Mouse (Mus musculus) liver (tissue): Measurements from ENCODE around the gene Rwdd3.

ENCODE experiments used
- DNase-seq: peaks from one replicate; pipeline ENCODE4 v3.0.0-alpha.2; 2020; ENCODE audit warnings: mixed read lengths

Rwdd3 gene

GRCm38 (mm10) chr3:121159566-121159965 lies 11.9 kb downstream of the Rwdd3 start:
- no peak for DNase-seq

GRCm38 (mm10) chr3:121158901-121159351 lies 12.6 kb downstream of the Rwdd3 start:
- no peak for DNase-seq

- DNase-seq: no peak
Measured at GRCm38 (mm10) chr3:121157546-121158330, 13.8 kb downstream of the Rwdd3 start.

GRCm38 (mm10) chr3:121156451-121157186 lies 14.9 kb downstream of the Rwdd3 start:
- DNase-seq: no peak

- DNase-seq: no peak
Measured at GRCm38 (mm10) chr3:121156043-121156442, 15.5 kb downstream of the Rwdd3 start.

- DNase-seq: no peak
Measured at GRCm38 (mm10) chr3:121133937-121134336, 37.6 kb downstream of the Rwdd3 start.

GRCm38 (mm10) chr3:121133039-121133438 lies 38.5 kb downstream of the Rwdd3 start:
- DNase-seq: no peak

GRCm38 (mm10) chr3:121127171-121127570 lies 44.3 kb downstream of the Rwdd3 start:
- no peak for DNase-seq

GRCm38 (mm10) chr3:121126476-121126875 lies 45.0 kb downstream of the Rwdd3 start:
- no peak for DNase-seq

- no peak for DNase-seq
Measured at GRCm38 (mm10) chr3:121121072-121121471, 50.4 kb downstream of the Rwdd3 start.

GRCm38 (mm10) chr3:121116590-121116989 lies 54.9 kb downstream of the Rwdd3 start:
- no peak for DNase-seq

- DNase-seq: no peak
Measured at GRCm38 (mm10) chr3:121116067-121116466, 55.4 kb downstream of the Rwdd3 start.

GRCm38 (mm10) chr3:121111068-121111467 lies 60.4 kb downstream of the Rwdd3 start:
- DNase-seq: no peak

GRCm38 (mm10) chr3:121110430-121110829 lies 61.1 kb downstream of the Rwdd3 start:
- no peak for DNase-seq

- DNase-seq: no peak
Measured at GRCm38 (mm10) chr3:121107481-121107880, 64.0 kb downstream of the Rwdd3 start.

GRCm38 (mm10) chr3:121105408-121105708 lies 66.1 kb downstream of the Rwdd3 start:
- no peak for DNase-seq
